Mouse (Mus musculus): ENCODE measurements at regions not wholly inside any gene's neighbourhood (a gene's known extent, or its start where the extent isn't known, plus 50 kb on each side); places are given as distances from the start of the nearest gene placed in this dataset.
"Not testable (repeated sequence)": the region's sequence is repeated elsewhere in the genome, so short reads cannot be mapped to it uniquely, and the experiment has no call there.

- ATAC-seq (replicated peaks; ENCODE audit: low FRiP score, low read depth) (no peak), DNase-seq (ENCODE audit: low spot score) (no peak)
- Histone ChIP-seq H3K36me3 (ENCODE audit: insufficient read depth, low read length) (no peaks in the 10 kb centered on the region), H3K27me3 (ENCODE audit: insufficient read depth, low read length) (no peaks in the 10 kb centered on the region), H3K9ac (ENCODE audit: low read depth, low read length) (no peak overlapping the region), H3K9me3 (replicated peaks; ENCODE audit: low read length) (no peaks in the 10 kb centered on the region), H3K4me2 (ENCODE audit: low read length) (no peak overlapping the region), H3K4me1 (replicated peaks; ENCODE audit: insufficient read depth, low read length) (no peaks in the 10 kb centered on the region), H3K27ac (no peak overlapping the region), H3K4me3 (replicated peaks; ENCODE audit: low read depth, low read length) (no peak overlapping the region)
- 87% methylated on average over 3 of the region's 3 CpGs for WGBS
- no peak for TF ChIP-seq CTCF (IDR thresholded peaks at IDR 0.05; ENCODE audit: low read depth)
Observed at GRCm38 (mm10) chr3:56964156-56964555, 337.6 kb downstream of the Tm4sf1 start.

- H3K4me3 ChIP-seq (replicated peaks; ENCODE audit: low read depth, low read length) = no peak overlapping the region
- no peak for DNase-seq (ENCODE audit: low spot score)
- H3K27ac ChIP-seq = no peak overlapping the region
- no peak for TF ChIP-seq CTCF (IDR thresholded peaks at IDR 0.05; ENCODE audit: low read depth)
- no peaks in the 10 kb centered on the region for H3K4me1 ChIP-seq (replicated peaks; ENCODE audit: insufficient read depth, low read length)
- no peak overlapping the region for H3K9ac ChIP-seq (ENCODE audit: low read depth, low read length)
- no peak overlapping the region for H3K4me2 ChIP-seq (ENCODE audit: low read length)
- no peaks in the 10 kb centered on the region for H3K36me3 ChIP-seq (ENCODE audit: insufficient read depth, low read length)
- H3K27me3 ChIP-seq (ENCODE audit: insufficient read depth, low read length) = no peaks in the 10 kb centered on the region
- no peak for ATAC-seq (replicated peaks; ENCODE audit: low FRiP score, low read depth)
- no peaks in the 10 kb centered on the region for H3K9me3 ChIP-seq (replicated peaks; ENCODE audit: low read length)
- 83% methylated on average over 3 of the region's 3 CpGs for WGBS
Observed at GRCm38 (mm10) chr3:56963251-56963650, 338.5 kb downstream of the Tm4sf1 start.

GRCm38 (mm10) chr3:56962248-56963013 is 339.4 kb downstream of the Tm4sf1 start:
- no peaks in the 10 kb centered on the region for H3K4me1 ChIP-seq (replicated peaks; ENCODE audit: insufficient read depth, low read length)
- no peaks in the 10 kb centered on the region for H3K36me3 ChIP-seq (ENCODE audit: insufficient read depth, low read length)
- no peak overlapping the region for H3K4me3 ChIP-seq (replicated peaks; ENCODE audit: low read depth, low read length)
- peak; percentile 20 for DNase-seq (ENCODE audit: low spot score)
- H3K9ac ChIP-seq (ENCODE audit: low read depth, low read length) = no peak overlapping the region
- H3K9me3 ChIP-seq (replicated peaks; ENCODE audit: low read length) = no peaks in the 10 kb centered on the region
- no peaks in the 10 kb centered on the region for H3K27me3 ChIP-seq (ENCODE audit: insufficient read depth, low read length)
- no peak for ATAC-seq (replicated peaks; ENCODE audit: low FRiP score, low read depth)
- 44% methylated on average over 3 of the region's 3 CpGs for WGBS
- H3K4me2 ChIP-seq (ENCODE audit: low read length) = no peak overlapping the region
- H3K27ac ChIP-seq = no peak overlapping the region
- TF ChIP-seq CTCF (IDR thresholded peaks at IDR 0.05; ENCODE audit: low read depth) = peak; percentile 14; the same call in 1 of the 2 replicates

GRCm38 (mm10) chr3:56956978-56957377 is 344.8 kb downstream of the Tm4sf1 start:
- no peak overlapping the region for H3K4me3 ChIP-seq (replicated peaks; ENCODE audit: low read depth, low read length)
- 96% methylated on average over 2 of the region's 2 CpGs for WGBS
- no peak for TF ChIP-seq CTCF (IDR thresholded peaks at IDR 0.05; ENCODE audit: low read depth)
- DNase-seq (ENCODE audit: low spot score) (no peak), ATAC-seq (replicated peaks; ENCODE audit: low FRiP score, low read depth) (no peak)
- no peak overlapping the region for H3K4me2 ChIP-seq (ENCODE audit: low read length)
- H3K27me3 ChIP-seq (ENCODE audit: insufficient read depth, low read length) = no peaks in the 10 kb centered on the region
- H3K9me3 ChIP-seq (replicated peaks; ENCODE audit: low read length) = no peaks in the 10 kb centered on the region
- no peak overlapping the region for H3K27ac ChIP-seq
- no peaks in the 10 kb centered on the region for H3K4me1 ChIP-seq (replicated peaks; ENCODE audit: insufficient read depth, low read length)
- no peaks in the 10 kb centered on the region for H3K36me3 ChIP-seq (ENCODE audit: insufficient read depth, low read length)
- no peak overlapping the region for H3K9ac ChIP-seq (ENCODE audit: low read depth, low read length)

GRCm38 (mm10) chr3:56955799-56956121 is 346.0 kb downstream of the Tm4sf1 start:
- no peaks in the 10 kb centered on the region for H3K27me3 ChIP-seq (ENCODE audit: insufficient read depth, low read length)
- no peak for ATAC-seq (replicated peaks; ENCODE audit: low FRiP score, low read depth)
- H3K9ac ChIP-seq (ENCODE audit: low read depth, low read length) = no peak overlapping the region
- no peak overlapping the region for H3K4me3 ChIP-seq (replicated peaks; ENCODE audit: low read depth, low read length)
- H3K4me2 ChIP-seq (ENCODE audit: low read length) = no peak overlapping the region
- no peak overlapping the region for H3K27ac ChIP-seq
- no peak for DNase-seq (ENCODE audit: low spot score)
- no peaks in the 10 kb centered on the region for H3K9me3 ChIP-seq (replicated peaks; ENCODE audit: low read length)
- H3K36me3 ChIP-seq (ENCODE audit: insufficient read depth, low read length) = no peaks in the 10 kb centered on the region
- no peak for TF ChIP-seq CTCF (IDR thresholded peaks at IDR 0.05; ENCODE audit: low read depth)
- 62% methylated on average over 2 of the region's 2 CpGs for WGBS
- H3K4me1 ChIP-seq (replicated peaks; ENCODE audit: insufficient read depth, low read length) = no peaks in the 10 kb centered on the region

- Histone ChIP-seq H3K27ac (no peak overlapping the region; the same call in 1 of the 2 replicates), H3K4me1 (replicated peaks; ENCODE audit: insufficient read depth, low read length) (no peaks in the 10 kb centered on the region), H3K27me3 (ENCODE audit: insufficient read depth, low read length) (no peaks in the 10 kb centered on the region), H3K4me2 (ENCODE audit: low read length) (no peak overlapping the region), H3K9me3 (replicated peaks; ENCODE audit: low read length) (no peaks in the 10 kb centered on the region), H3K4me3 (replicated peaks; ENCODE audit: low read depth, low read length) (no peak overlapping the region), H3K36me3 (ENCODE audit: insufficient read depth, low read length) (no peaks in the 10 kb centered on the region), H3K9ac (ENCODE audit: low read depth, low read length) (no peak overlapping the region)
- 49% methylated on average over 7 of the region's 7 CpGs for WGBS
- TF ChIP-seq CTCF (IDR thresholded peaks at IDR 0.05; ENCODE audit: low read depth) = no peak
- DNase-seq (ENCODE audit: low spot score) = peak; percentile 11
- ATAC-seq (replicated peaks; ENCODE audit: low FRiP score, low read depth) = peak; percentile 73
Observed at GRCm38 (mm10) chr3:56955098-56955798, 346.5 kb downstream of the Tm4sf1 start.

- WGBS = no CpG with 5 or more reads among the region's 1 CpGs
- not testable (repeated sequence) for ATAC-seq (replicated peaks; ENCODE audit: low FRiP score, low read depth)
Observed at GRCm38 (mm10) chr3:56942557-56942956, 359.2 kb downstream of the Tm4sf1 start.

GRCm38 (mm10) chr3:56928940-56929339 is 372.8 kb downstream of the Tm4sf1 start:
- H3K4me2 ChIP-seq (ENCODE audit: low read length); H3K27me3 ChIP-seq (ENCODE audit: insufficient read depth, low read length); H3K4me1 ChIP-seq (replicated peaks; ENCODE audit: insufficient read depth, low read length); H3K27ac ChIP-seq; H3K9ac ChIP-seq (ENCODE audit: low read depth, low read length); DNase-seq (ENCODE audit: low spot score); H3K4me3 ChIP-seq (replicated peaks; ENCODE audit: low read depth, low read length); H3K36me3 ChIP-seq (ENCODE audit: insufficient read depth, low read length); H3K9me3 ChIP-seq (replicated peaks; ENCODE audit: low read length); ATAC-seq (replicated peaks; ENCODE audit: low FRiP score, low read depth): not testable (repeated sequence)
- WGBS = 40% methylated on average over 1 of the region's 2 CpGs

More at GRCm38 (mm10) chr3:56942557-56942956, 359.2 kb downstream of the Tm4sf1 start:
- not testable (repeated sequence) for H3K27ac ChIP-seq; DNase-seq (ENCODE audit: low spot score); H3K36me3 ChIP-seq (ENCODE audit: insufficient read depth, low read length); H3K9me3 ChIP-seq (replicated peaks; ENCODE audit: low read length); H3K27me3 ChIP-seq (ENCODE audit: insufficient read depth, low read length); H3K4me3 ChIP-seq (replicated peaks; ENCODE audit: low read depth, low read length); H3K4me1 ChIP-seq (replicated peaks; ENCODE audit: insufficient read depth, low read length); H3K9ac ChIP-seq (ENCODE audit: low read depth, low read length); H3K4me2 ChIP-seq (ENCODE audit: low read length)

All from kidney, postnatal 0 days (tissue).